Mouse (Mus musculus) testis, adult 2 months (tissue): ENCODE data around the gene Xpo4.

Experiments
- CTCF ChIP-seq: fragments of 200-500 bp; IDR thresholded peaks from 2 replicates; pipeline ENCODE4 v1.5.1; 2012; ENCODE audit warnings: low read depth, mild to moderate bottlenecking, inconsistent platforms, low read length, moderate library complexity; ENCODE audit not compliant: control insufficient read depth, insufficient read depth, insufficient replicate concordance
- POLR2A ChIP-seq: fragments of 200-500 bp; IDR thresholded peaks from 2 replicates; pipeline ENCODE4 v1.6.1; 2012; ENCODE audit warnings: low read depth, mild to moderate bottlenecking, inconsistent platforms, low read length, moderate library complexity; ENCODE audit not compliant: control insufficient read depth

DNA sequence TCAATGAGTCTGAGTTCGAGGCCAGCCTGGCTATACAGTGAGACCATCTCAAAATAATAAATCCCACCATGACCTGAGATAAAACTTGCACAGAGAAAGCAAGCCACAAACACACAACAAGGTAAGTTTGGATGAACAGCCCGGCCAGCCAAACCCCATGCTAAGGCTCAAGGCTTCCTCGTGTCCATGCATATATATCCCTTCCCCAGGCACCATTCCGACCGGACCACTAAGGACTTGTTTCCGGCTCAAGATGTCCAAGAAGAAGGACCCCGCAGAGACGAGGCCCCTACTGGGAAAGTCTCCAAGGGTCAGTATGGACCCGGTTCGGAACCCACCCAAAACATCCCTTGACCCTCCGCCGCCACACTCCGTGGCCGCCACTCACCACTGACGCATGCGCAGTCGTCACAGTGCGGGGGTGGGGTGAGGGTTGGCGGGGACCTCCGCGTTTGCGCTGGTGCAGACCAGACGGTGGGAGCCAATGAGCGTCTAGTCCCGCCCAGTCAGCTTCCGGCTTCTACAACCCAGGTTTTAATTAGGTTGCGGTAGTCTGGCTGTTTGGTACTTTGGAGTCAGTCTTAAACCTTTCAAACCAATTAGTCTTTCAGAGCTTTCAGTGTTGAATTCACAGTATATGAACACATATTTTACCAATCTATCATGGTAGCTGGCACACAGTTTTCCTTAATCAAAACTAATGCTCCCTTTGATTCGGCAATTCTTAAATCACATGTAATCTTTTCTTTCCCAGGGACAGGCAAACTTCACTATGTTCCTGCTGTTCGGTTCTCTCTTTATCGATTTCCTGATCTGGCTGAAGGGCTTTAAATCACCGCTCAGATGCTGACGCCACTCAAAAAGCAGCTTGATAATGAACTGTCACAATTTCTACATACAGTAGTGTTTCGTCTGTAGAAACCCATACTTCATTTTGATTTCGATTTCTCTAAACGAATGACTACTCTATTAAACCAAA is 93.8 kb downstream of the Xpo4 start, which contains the start of gene Eef1akmt1:
- TF ChIP-seq CTCF (no peak), POLR2A (peak; percentile 96; the same call in 1 of the 2 replicates)
